Mouse (Mus musculus): ENCODE results near the gene Rrp15.

The Rrp15 gene

GRCm38 (mm10) chr1:186714215-186714614, 34.9 kb downstream of the Rrp15 start:
- DNase-seq (ENCODE audit: low read depth, low spot score): no peak

DNA sequence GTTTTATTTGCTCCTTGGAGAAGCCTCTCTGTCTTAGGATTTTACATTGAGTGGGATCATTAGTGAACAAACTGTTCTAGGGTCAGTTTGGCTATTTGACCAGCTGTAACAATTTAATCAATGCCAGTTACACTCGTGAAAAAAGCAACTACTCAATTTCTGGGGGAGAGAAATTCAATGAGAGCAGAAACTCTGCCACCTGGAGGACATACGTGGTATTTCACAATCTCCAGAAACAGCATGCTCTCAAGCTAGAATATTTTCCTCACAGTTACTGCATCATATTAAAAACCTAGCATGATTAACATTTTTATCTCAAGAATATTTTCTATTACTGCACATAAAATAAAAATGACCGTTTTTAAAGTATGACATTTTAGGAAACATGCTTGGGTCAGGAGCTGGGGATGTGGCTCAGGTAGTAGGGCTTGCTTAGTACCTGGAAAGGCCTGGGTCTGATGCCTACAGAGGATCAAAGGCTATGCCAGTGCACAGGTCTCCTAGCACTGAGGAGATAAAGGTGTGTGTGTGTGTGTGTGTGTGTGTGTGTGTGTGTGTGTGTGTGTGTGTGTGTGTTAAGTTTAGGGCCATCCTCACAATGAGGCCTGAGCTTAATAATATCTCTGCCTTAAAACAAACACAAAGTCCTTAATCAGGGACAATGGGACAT, 36.2 kb downstream of the Rrp15 start:
- DNase-seq (ENCODE audit: low read depth, low spot score): peak; percentile 71

- no peak for DNase-seq (ENCODE audit: low read depth, low spot score)
These were observed 43.3 kb downstream of the Rrp15 start, which contains the start of gene Tgfb2 for GRCm38 (mm10) chr1:186705915-186706248. TSS of gene Tgfb2 (minus strand) at chr1:186705989.

- DNase-seq (ENCODE audit: low read depth, low spot score): peak; percentile 67
These were observed 43.8 kb downstream of the Rrp15 start for GRCm38 (mm10) chr1:186705203-186705914.

DNA sequence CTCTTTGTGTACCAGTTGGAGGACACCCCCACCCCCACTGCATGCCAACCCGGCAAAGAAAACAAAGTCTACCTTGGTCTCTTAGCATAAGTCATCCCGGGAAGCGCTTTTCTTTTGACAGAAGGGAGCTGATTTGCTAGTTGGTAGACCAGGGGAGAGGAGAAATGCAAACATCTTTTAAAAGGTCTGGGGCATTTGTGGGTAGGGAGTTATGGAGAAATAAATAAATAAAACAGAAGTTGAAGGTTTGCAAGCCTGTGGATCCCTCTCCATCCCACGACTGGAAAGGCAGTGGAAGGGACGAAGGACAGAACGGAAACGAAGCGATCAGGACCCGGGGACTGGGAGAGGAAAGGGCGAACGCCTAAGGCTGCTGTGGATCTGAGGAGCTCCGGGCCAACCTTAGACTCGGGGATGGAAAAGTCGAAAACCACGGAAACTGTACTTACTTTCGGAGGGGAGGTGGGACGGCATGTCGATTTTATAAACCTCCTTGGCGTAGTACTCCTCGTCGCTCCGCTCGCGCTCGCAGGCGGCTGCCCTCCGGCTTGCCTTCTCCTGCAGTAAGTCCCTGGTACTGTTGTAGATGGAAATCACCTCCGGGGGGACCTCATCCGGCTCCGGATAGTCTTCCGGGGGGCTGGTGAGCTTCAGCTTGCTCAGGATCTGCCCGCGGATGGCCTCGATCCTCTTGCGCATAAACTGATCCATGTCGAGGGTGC, 45.0 kb downstream of the Rrp15 start:
- peak; percentile 53 for DNase-seq (ENCODE audit: low read depth, low spot score)

GRCm38 (mm10) chr1:186703256-186703979, 45.7 kb downstream of the Rrp15 start:
- no peak for DNase-seq (ENCODE audit: low read depth, low spot score)

DNA sequence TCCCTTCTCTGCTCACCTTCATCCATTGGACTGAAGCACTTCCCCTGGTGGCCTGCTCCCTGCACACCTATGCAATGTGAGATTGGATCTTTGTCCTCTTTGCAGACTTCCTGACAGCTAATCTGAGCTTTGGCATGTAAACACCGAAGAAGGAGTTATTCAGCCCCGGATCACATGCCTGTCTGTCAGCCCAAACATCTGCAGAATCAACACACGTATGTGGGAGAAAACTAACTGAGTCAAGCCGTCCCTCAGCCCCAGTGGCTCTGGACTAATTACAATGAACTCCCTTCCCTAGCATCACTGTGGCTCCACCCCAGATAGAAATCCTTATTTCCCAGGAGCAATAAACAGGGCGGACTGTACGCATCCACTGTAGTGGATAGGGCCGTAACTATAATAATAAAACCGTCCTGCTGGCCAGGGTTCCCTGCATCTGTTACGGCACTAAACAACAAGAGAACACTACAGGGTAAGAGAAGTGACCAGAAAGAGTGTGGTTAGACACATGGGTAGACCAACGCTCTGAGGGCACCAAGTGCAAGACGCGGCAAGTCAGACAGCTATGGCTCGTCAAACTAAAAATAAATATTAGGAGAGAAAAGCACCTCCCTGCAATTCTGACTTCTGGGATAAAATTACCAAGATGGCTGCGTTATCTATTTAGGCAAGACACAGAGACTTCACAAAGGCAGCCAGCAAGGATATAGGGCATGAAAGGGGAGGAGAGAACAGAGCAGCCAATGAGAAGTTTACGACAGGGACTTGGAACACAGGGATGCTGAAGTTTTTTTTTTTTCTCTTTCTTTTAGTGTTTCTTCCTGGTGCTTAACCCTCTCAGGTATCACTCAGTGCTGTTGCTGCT, 46.5 kb downstream of the Rrp15 start:
- peak; percentile 59 for DNase-seq (ENCODE audit: low read depth, low spot score)

GRCm38 (mm10) chr1:186701206-186701905, 47.8 kb downstream of the Rrp15 start:
- DNase-seq (ENCODE audit: low read depth, low spot score): no peak

- no peak for DNase-seq (ENCODE audit: low read depth, low spot score)
These were observed 48.7 kb downstream of the Rrp15 start for GRCm38 (mm10) chr1:186700496-186700895.

DNA sequence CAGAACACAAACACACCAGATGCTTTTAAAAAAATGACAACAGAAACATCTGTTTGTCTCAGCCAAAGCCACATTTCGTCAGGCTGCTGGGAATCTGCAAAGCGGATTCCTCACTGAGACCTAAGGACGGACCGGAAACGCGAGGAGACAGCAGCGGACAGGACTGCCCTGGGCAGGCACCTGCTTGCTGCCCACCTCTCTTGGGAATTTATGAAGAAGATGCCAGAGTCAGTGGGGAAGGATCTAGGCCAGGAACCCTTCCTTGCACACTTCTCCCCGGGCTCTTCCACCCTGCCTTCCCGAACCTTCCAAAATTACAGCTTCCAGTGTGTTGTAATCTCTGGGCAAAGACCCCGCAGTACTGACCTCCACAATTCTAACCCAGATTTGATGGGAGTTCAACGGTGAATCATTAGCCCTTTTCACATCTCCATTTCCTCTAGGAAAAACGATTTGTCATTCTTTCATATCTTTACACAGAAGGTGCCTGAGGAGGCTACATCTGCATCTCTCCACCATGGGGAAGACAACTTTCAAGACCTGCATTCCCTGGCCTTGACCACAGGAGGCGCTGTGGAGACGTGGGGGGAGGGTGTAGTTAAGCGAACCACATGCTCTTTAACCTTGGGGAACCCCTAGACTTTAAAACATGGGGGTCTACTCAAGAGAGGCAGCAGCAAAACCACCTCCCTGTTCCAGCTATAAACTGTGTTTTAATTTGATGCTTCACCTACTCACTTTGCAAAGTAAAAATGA, 50.4 kb downstream of the Rrp15 start:
- no peak for DNase-seq (ENCODE audit: low read depth, low spot score)

DNA sequence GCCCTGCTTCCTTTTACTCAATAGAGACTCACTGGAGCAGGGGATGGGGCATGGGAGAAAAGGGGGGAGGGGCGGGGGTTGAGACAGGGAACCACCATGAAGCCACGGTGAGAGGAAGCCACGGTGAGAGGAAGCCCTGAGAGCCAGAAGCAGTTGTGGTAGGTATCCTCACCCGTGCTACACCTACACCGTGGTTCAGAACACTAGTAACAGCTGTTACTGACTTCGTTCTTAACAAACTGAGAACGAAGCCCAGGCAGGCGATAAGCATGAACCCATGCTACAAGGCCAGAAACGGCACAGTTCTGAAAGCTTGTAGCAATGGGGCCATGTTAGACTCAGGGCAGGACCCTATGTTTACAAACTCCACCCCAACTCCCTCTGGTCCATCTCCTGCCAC, 52.9 kb downstream of the Rrp15 start:
- DNase-seq (ENCODE audit: low read depth, low spot score): no peak

DNA sequence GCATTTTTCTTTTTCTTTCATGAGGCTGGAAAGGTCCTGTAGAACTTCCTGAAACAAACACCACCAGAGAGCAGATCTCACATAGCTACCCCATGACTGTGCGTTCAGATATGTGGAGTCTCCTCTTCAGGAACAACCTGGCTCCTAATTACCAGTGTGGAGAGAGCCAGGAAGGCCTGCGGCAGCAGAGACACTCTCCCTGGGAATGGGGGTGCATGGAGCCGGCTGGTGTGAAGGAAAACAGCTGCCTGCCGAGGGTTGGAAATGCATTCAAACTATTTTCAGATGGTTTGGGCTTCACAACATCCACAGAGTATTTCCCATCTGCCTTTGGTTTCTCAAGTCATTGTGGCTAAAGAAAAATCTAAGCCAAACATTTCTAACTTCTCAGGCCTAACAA, 53.8 kb downstream of the Rrp15 start:
- no peak for DNase-seq (ENCODE audit: low read depth, low spot score)

DNA sequence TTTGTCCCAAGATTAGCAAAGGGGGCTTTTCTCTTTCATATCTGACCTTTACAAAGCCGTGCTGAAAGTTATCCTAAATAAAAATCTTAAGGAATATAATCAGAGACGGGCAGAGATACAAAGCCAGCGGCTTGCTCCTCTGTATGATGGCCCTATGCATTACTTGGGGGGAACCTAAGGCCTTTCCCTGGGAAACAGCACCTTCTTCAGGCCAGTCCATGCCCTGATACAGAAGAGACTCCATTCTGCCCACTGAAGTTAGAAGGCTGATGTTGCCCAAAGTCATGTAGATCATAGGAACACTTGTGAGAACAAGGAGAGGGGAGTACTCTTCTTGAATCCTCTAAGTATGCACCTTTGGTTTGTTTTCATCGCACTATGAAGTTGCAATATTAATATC, 56.8 kb downstream of the Rrp15 start:
- DNase-seq (ENCODE audit: low read depth, low spot score): no peak

- DNase-seq (ENCODE audit: low read depth, low spot score): no peak
These were observed 57.5 kb downstream of the Rrp15 start for GRCm38 (mm10) chr1:186691708-186692107.

GRCm38 (mm10) chr1:186684041-186684440, 65.1 kb downstream of the Rrp15 start:
- no peak for DNase-seq (ENCODE audit: low read depth, low spot score)

DNA sequence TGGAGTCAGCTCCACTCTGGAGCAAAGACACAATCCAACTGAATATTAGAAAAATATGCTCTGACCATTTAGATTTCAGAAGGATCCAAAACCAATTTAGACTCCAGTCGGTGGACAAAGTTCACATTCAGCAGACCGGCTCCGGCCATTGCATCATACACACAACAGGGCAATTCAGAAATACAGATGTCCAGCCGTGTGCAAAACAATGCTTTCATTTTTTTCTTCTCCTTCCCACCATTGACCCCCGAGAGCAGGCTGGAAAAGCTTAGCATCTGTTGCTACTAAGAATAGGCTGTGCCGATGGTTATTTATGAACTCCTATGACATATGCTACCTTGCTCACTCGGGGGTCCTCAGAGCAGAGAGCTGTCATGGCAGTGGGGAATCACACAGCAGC, 66.6 kb downstream of the Rrp15 start:
- no peak for DNase-seq (ENCODE audit: low read depth, low spot score)

DNA sequence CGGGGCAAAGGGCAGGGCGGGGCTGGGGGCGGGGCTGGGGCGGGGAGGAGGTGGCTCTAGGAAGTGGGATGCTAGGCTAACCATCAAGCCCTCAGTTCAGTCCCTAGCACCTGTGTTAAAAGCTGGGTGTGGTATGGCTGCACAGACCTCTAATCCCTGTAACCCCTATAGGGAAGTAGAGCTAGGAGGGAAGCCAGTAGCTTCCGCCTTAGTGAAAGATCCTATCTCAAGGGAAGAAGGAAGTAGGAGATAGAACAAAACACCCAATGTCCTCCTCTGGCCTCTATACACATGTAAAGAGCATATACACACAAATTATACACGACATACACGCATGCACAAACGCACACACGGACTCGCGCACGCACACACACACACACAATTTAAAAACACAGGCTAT, 71.5 kb downstream of the Rrp15 start:
- no peak for DNase-seq (ENCODE audit: low read depth, low spot score)

DNA sequence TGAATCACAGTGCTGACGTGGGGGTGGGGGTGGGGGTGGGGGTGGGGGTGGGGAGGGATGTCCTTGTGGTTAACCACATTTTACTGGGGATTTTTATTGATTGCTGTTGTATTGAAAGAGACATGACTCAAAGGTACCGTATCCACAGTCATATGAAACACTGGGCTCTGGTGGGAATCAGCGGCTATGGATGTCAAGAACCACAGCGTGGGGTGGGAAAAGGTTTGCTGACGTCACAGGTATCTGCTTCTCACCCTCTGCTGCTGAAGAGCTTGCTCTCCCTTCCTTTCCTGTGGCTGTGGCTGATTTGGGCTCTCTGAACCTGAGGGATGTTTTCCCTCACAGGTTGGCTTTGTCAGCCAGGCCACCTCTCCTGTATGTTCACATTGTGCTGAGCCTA, 73.0 kb downstream of the Rrp15 start:
- DNase-seq (ENCODE audit: low read depth, low spot score): no peak

GRCm38 (mm10) chr1:186675263-186675662, 73.9 kb downstream of the Rrp15 start:
- no peak for DNase-seq (ENCODE audit: low read depth, low spot score)

GRCm38 (mm10) chr1:186674621-186675020, 74.5 kb downstream of the Rrp15 start:
- no peak for DNase-seq (ENCODE audit: low read depth, low spot score)

Measured in forelimb bud, embryonic 11.5 days (tissue).